Mouse (Mus musculus) intestine, embryonic 14.5 days (tissue): ENCODE results near the gene Fstl1. TPM values are rescaled to one million over a fixed set of nuclear protein-coding genes. Genes with fewer than 3 reads are reported as not detected.

Source experiments
- ATAC-seq: fragments of 200-750 bp; cut with Nextera tagmentation; replicated peaks from 2 replicates; pipeline ENCODE4 v1.8.0; 2017; ENCODE audit warnings: low read depth, moderate number of reproducible peaks, moderate TSS enrichment, moderate library complexity; ENCODE audit not compliant: low FRiP score, low TSS enrichment
- DNase-seq: peaks from one replicate; pipeline ENCODE4 v3.0.0-alpha.2; 2018; ENCODE audit warnings: low spot score
- H3K27ac ChIP-seq: fragments of 300-500 bp; sonication (generic); 2 replicates; pipeline ENCODE4 v1.5.1; 2014; ENCODE audit warnings: low read depth, mild to moderate bottlenecking, control low read depth
- H3K27me3 ChIP-seq: fragments of 300-500 bp; sonication (generic); replicated peaks from 2 replicates; pipeline ENCODE4 v1.6.1; 2014; ENCODE audit warnings: low read length, control low read depth; ENCODE audit not compliant: control insufficient read depth, insufficient read depth
- H3K36me3 ChIP-seq: fragments of 300-500 bp; sonication (generic); 2 replicates; pipeline ENCODE4 v1.6.1; 2014; ENCODE audit warnings: low read length, control low read depth; ENCODE audit not compliant: control insufficient read depth, insufficient read depth
- H3K4me1 ChIP-seq: fragments of 300-500 bp; sonication (generic); replicated peaks from 2 replicates; pipeline ENCODE4 v1.6.1; 2014; ENCODE audit warnings: low read length, control low read depth, mixed read lengths; ENCODE audit not compliant: control insufficient read depth, insufficient read depth
- H3K4me2 ChIP-seq: fragments of 300-500 bp; sonication (generic); 2 replicates; pipeline ENCODE4 v1.6.1; 2014; ENCODE audit warnings: low read length
- H3K4me3 ChIP-seq: fragments of 300-500 bp; sonication (generic); 2 replicates; pipeline ENCODE4 v1.5.1; 2014; ENCODE audit warnings: low read depth, low read length, control low read depth, mixed read lengths
- H3K9ac ChIP-seq: fragments of 300-500 bp; sonication (generic); 2 replicates; pipeline ENCODE4 v1.6.1; 2014; ENCODE audit warnings: mild to moderate bottlenecking, low read length
- H3K9me3 ChIP-seq: fragments of 300-500 bp; sonication (generic); 2 replicates; pipeline ENCODE4 v1.6.1; 2016; ENCODE audit warnings: low read length, control low read depth; ENCODE audit not compliant: control insufficient read depth
- WGBS: fragments of 180-500 bp; shearing (Covaris S2); extraction: QIAGEN DNeasy Blood & Tissue Kit; methylation state at CpG from one replicate; pipeline ENCODE4 v1.1.7; 2014; 5-methylcytosine and 5-hydroxymethylcytosine counted together
- polyA plus RNA-seq: library from polyadenylated mRNA; unstranded; fragments of >200 nt; fragmentation: Nextera tagmentation; extraction: Ambion mirVana; gene quantifications from 2 replicates; pipeline ENCODE4 v1.2.1, GENCODE M21; 2014

Fstl1 gene
- polyA plus RNA-seq, 1 experiment from 2014 or later: 307 TPM

- H3K9ac ChIP-seq: no peak overlapping the region
- no peak for ATAC-seq
- no peak overlapping the region for H3K4me3 ChIP-seq
- no peaks in the 10 kb centered on the region for H3K27me3 ChIP-seq
- H3K9me3 ChIP-seq: no peaks in the 10 kb centered on the region
- H3K4me2 ChIP-seq: no peak overlapping the region
- peaks cover 13% of the 10 kb centered on the region; the same call in 1 of the 2 replicates for H3K4me1 ChIP-seq
- no peak overlapping the region for H3K27ac ChIP-seq
- DNase-seq: no peak
- peaks cover 32% of the 10 kb centered on the region for H3K36me3 ChIP-seq
- WGBS: 78% methylated on average over 8 of the region's 8 CpGs
Measured at GRCm38 (mm10) chr16:37807269-37807668, 30.6 kb downstream of the Fstl1 start.

DNA sequence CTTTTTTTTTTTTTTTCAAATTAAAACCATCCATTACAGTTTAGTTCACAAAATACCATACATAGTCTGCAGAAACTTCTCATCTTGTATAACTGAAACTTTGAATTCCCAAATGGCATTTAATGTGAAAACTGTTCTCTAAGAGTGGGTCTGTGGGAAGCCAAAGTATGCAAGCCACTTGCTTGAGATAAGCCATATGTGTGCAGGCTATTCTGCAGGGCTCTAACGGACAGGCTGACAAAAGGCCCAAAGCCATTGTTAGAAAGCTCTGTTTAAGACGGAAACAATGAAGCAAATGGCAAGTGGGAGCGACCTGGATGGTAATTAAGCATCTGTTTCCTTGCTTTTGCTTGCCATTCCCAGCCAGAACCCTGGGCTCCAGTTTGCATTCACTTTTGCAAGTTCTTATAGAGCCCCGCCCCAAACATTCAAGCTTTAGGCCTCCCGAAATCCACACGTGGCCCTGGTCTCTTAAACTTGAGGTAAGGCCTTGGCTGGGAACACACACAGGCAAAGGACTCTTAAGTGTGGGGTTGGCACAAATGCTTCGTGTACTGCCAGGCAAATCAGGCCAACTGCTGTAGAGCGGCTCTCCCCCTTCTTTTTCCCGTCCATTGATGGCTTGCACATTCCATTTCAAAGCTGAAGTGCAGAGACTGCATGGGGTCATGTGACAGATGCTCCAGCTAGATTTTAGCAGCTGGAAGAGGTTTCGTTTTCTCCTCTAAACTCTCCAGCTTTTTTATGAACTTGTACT lies 32.4 kb downstream of the Fstl1 start:
- H3K4me1 ChIP-seq: peaks cover 23% of the 10 kb centered on the region; the same call in 1 of the 2 replicates
- ATAC-seq: no peak
- no peak overlapping the region for H3K4me2 ChIP-seq
- no peaks in the 10 kb centered on the region for H3K9me3 ChIP-seq
- H3K36me3 ChIP-seq: peaks cover 20% of the 10 kb centered on the region; the same call in 1 of the 2 replicates
- H3K4me3 ChIP-seq: no peak overlapping the region
- no peak for DNase-seq
- no peak overlapping the region for H3K9ac ChIP-seq
- 59% methylated on average over 10 of the region's 10 CpGs for WGBS
- peak overlapping the region; percentile 76 for H3K27ac ChIP-seq
- no peaks in the 10 kb centered on the region for H3K27me3 ChIP-seq

- H3K4me2 ChIP-seq: no peak overlapping the region
- 70% methylated on average over 6 of the region's 6 CpGs for WGBS
- H3K9ac ChIP-seq: no peak overlapping the region
- H3K4me3 ChIP-seq: no peak overlapping the region
- peak overlapping the region; percentile 76 for H3K27ac ChIP-seq
- ATAC-seq: no peak
- no peaks in the 10 kb centered on the region for H3K27me3 ChIP-seq
- H3K9me3 ChIP-seq: no peaks in the 10 kb centered on the region
- H3K4me1 ChIP-seq: peaks cover 26% of the 10 kb centered on the region; the same call in 1 of the 2 replicates
- no peak for DNase-seq
- H3K36me3 ChIP-seq: peaks cover 17% of the 10 kb centered on the region; the same call in 1 of the 2 replicates
Measured at GRCm38 (mm10) chr16:37809623-37809992, 32.9 kb downstream of the Fstl1 start.

DNA sequence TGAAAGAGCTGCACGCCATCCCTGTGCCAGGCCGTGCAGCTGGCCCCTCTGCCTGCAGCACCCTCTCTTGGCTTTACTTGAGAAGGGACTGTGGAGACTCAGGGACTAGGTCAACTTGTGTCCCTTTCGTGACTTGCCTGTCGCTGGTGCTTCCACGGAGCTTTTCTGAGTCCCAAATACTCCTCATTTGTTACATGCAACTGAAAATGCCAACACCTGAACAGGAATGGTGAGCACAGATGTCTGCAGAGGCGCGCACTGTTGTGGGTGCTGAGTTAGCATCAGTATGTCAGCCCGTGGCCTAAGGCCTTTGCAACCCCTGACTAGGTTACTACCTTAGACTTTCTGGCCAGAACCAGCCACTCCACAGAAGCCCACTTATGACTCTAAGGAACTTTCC lies 35.2 kb downstream of the Fstl1 start:
- DNase-seq: no peak
- Histone ChIP-seq H3K4me3 (no peak overlapping the region), H3K9ac (no peak overlapping the region), H3K4me1 (peaks cover 30% of the 10 kb centered on the region; the same call in 1 of the 2 replicates), H3K4me2 (no peak overlapping the region), H3K27me3 (no peaks in the 10 kb centered on the region), H3K9me3 (no peaks in the 10 kb centered on the region), H3K36me3 (peaks cover 36% of the 10 kb centered on the region), H3K27ac (no peak overlapping the region)
- ATAC-seq: no peak
- WGBS: 76% methylated on average over 8 of the region's 8 CpGs

DNA sequence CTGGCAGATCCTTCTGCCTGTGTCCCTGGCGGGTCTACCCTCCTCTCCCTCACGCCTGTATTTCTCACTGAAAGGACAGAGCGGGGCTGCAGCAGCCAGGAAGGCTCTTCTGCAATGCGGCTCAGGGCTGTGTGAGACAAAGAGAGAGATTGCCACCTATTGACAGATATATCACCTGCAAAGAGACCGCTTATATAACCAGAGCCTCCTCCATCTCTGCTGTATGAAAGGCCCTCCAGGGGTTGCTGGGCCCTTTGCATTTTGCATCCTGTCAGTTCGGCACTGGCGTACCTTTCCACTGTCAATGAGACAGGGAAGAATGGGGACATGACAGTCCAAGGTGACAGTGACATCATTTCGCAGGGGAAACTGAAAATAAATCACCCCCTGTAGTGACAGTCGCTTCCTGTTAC lies 35.8 kb downstream of the Fstl1 start:
- ATAC-seq (no peak), DNase-seq (no peak)
- H3K9ac ChIP-seq: no peak overlapping the region
- no peak overlapping the region for H3K27ac ChIP-seq
- H3K4me1 ChIP-seq: peaks cover 30% of the 10 kb centered on the region; the same call in 1 of the 2 replicates
- H3K36me3 ChIP-seq: peaks cover 36% of the 10 kb centered on the region; the same call in 1 of the 2 replicates
- no peaks in the 10 kb centered on the region for H3K9me3 ChIP-seq
- H3K27me3 ChIP-seq: no peaks in the 10 kb centered on the region
- no peak overlapping the region for H3K4me3 ChIP-seq
- WGBS: 46% methylated on average over 9 of the region's 9 CpGs
- no peak overlapping the region for H3K4me2 ChIP-seq

DNA sequence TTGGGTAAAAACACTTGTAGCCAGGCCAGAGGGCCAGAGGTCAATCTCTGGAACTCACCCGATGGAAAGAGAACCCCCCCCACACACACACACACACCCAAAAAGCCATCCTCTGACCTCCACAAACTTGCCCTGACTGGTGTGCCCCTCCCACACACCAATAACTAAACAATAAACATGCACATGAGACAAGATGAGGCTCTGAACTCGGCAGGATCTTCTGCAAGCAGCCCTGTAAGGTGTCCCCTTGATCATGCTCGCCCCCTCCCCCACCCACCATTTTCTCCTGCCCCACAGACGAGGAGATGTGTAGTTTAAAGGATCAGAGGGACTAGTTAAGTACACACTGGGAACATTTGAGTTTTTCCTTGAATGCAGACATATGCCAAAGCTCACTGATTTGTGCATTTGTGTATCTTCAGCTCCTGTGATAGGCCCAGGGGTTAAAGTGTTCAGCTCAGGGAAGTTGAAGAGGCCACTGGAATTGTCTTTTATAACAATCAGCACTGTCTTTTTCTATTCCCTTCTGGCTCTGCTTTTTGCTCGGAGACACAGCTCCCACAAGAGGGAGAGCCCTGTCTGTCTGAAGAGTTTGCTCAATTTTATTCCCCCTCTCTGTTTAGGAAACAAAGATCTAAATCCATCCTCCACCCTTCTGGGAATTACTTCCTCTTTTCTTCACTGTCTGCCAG lies 37.2 kb downstream of the Fstl1 start:
- 27% methylated on average over 5 of the region's 5 CpGs for WGBS

GRCm38 (mm10) chr16:37814383-37814971 lies 37.8 kb downstream of the Fstl1 start:
- 20% methylated on average over 7 of the region's 7 CpGs for WGBS
- peak overlapping the region; percentile 77 for H3K27ac ChIP-seq
- peaks cover 24% of the 10 kb centered on the region; the same call in 1 of the 2 replicates for H3K4me1 ChIP-seq
- peak overlapping the region; percentile 29; the same call in 1 of the 2 replicates for H3K4me2 ChIP-seq
- H3K4me3 ChIP-seq: no peak overlapping the region
- H3K9me3 ChIP-seq: no peaks in the 10 kb centered on the region
- peaks cover 46% of the 10 kb centered on the region for H3K36me3 ChIP-seq
- H3K27me3 ChIP-seq: no peaks in the 10 kb centered on the region
- ATAC-seq (peak; percentile 86), DNase-seq (no peak)
- H3K9ac ChIP-seq: no peak overlapping the region

More for the DNA sequence above, 37.2 kb downstream of the Fstl1 start:
- H3K4me1 ChIP-seq: peaks cover 29% of the 10 kb centered on the region; the same call in 1 of the 2 replicates
- H3K4me3 ChIP-seq: no peak overlapping the region
- H3K36me3 ChIP-seq: peaks cover 41% of the 10 kb centered on the region
- H3K4me2 ChIP-seq: peak overlapping the region; percentile 29; the same call in 1 of the 2 replicates
- DNase-seq: no peak
- H3K9ac ChIP-seq: no peak overlapping the region
- H3K27ac ChIP-seq: peak overlapping the region; percentile 77
- H3K9me3 ChIP-seq: no peaks in the 10 kb centered on the region
- ATAC-seq: peak; percentile 8; the same call in 1 of the 2 replicates
- no peaks in the 10 kb centered on the region for H3K27me3 ChIP-seq

DNA sequence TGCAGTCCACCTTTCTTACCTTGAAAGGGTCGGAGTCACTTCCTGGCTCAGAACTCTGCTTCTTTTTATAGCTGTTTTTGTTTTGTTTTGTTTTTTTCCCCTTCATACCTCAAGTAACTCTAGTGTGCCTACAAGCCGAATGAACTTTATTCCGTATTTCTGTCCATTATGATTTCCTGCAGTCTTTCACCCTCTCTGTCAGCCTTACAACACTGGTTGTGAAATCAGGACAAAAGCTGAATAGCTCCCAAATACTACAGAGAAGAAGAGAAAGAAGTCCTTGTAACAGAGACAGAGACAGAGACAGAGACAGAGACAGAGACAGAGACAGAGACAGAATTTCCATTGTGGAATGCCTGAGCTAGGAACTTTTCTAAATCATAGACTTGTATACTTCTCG lies 41.3 kb downstream of the Fstl1 start:
- H3K4me1 ChIP-seq: peaks cover 16% of the 10 kb centered on the region; the same call in 1 of the 2 replicates
- no peak overlapping the region for H3K27ac ChIP-seq
- H3K9me3 ChIP-seq: no peaks in the 10 kb centered on the region
- ATAC-seq: no peak
- H3K9ac ChIP-seq: no peak overlapping the region
- H3K4me2 ChIP-seq: no peak overlapping the region
- H3K4me3 ChIP-seq: no peak overlapping the region
- no peak for DNase-seq
- peaks cover 73% of the 10 kb centered on the region for H3K36me3 ChIP-seq
- 87% methylated on average over 4 of the region's 4 CpGs for WGBS
- no peaks in the 10 kb centered on the region for H3K27me3 ChIP-seq
